Mouse (Mus musculus) kidney, adult 2 months (tissue): ENCODE measurements at regions not wholly inside any gene's neighbourhood (a gene's known extent, or its start where the extent isn't known, plus 50 kb on each side); places are given as distances from the start of the nearest gene placed in this dataset.

Source experiments
- DNase-seq: peaks from one replicate; pipeline ENCODE4 v3.0.0; 2021
- H3K27ac ChIP-seq: fragments of 200-500 bp; 2 replicates; pipeline ENCODE4 v1.5.1; 2012; ENCODE audit warnings: low read depth, low read length, control low read depth, inconsistent platforms; ENCODE audit not compliant: insufficient read depth
- H3K27me3 ChIP-seq: fragments of 200-500 bp; replicated peaks from 2 replicates; pipeline ENCODE4 v1.6.1; 2012; ENCODE audit warnings: mild to moderate bottlenecking, moderate library complexity, low read length, inconsistent platforms; ENCODE audit not compliant: control insufficient read depth, insufficient read depth
- H3K36me3 ChIP-seq: fragments of 200-500 bp; 2 replicates; pipeline ENCODE4 v1.6.1; 2012; ENCODE audit warnings: mild to moderate bottlenecking, moderate library complexity, low read length, inconsistent platforms; ENCODE audit not compliant: control insufficient read depth, insufficient read depth
- H3K4me1 ChIP-seq: fragments of 200-500 bp; 2 replicates; pipeline ENCODE4 v1.6.1; 2011; ENCODE audit warnings: low read length; ENCODE audit not compliant: control insufficient read depth, insufficient read depth
- H3K4me3 ChIP-seq: fragments of 200-500 bp; 2 replicates; pipeline ENCODE4 v1.5.1; 2011; ENCODE audit warnings: mild to moderate bottlenecking, low read depth, low read length, control low read depth; ENCODE audit not compliant: insufficient read depth
- CTCF ChIP-seq: fragments of 200-500 bp; conservative IDR thresholded peaks from 2 replicates; pipeline ENCODE4 v1.5.1; 2011; ENCODE audit warnings: low read depth, mild to moderate bottlenecking, control low read depth, low read length, moderate library complexity, mixed read lengths; ENCODE audit not compliant: insufficient read depth, insufficient read length
- POLR2A ChIP-seq: fragments of 200-500 bp; IDR thresholded peaks from one replicate; pipeline ENCODE4 v1.6.1; 2011; ENCODE audit warnings: low read depth, low read length, control low read depth
- WGBS: fragments of 180-500 bp; shearing (Covaris S2); methylation state at CpG from one replicate; pipeline ENCODE4 v1.1.7; 2018; 5-methylcytosine and 5-hydroxymethylcytosine counted together

GRCm38 (mm10) chr12:26045321-26045720, 369.7 kb downstream of the Rnf144a start:
- Histone ChIP-seq H3K27me3 (no peaks in the 10 kb centered on the region), H3K4me3 (no peak overlapping the region), H3K27ac (no peak overlapping the region), H3K4me1 (no peaks in the 10 kb centered on the region), H3K36me3 (no peaks in the 10 kb centered on the region)
- no peak for DNase-seq
- TF ChIP-seq CTCF (no peak), POLR2A (no peak)
- WGBS = 93% methylated on average over 1 of the region's 1 CpGs

DNA sequence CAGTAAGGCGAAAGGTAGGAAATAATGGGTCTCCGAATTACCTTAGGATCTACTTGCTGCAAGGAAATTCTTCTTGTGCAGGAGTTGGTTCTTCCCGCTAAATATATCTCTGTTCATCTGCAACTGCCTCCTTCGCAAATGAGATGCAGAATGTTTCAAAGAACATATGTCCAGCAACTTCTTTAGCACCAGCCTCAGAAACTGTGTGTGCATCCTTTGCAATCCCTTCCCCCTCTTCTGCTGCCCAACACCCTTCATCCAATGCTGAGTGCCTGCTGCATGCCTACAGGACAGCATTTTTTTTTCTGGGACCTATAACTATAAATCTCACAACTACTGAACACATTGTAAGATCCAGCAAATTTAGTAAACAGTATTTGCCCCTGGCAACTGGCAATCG, 402.1 kb downstream of the Rnf144a start:
- Histone ChIP-seq H3K4me3 (no peak overlapping the region), H3K4me1 (no peaks in the 10 kb centered on the region), H3K36me3 (no peaks in the 10 kb centered on the region), H3K27ac (no peak overlapping the region), H3K27me3 (no peaks in the 10 kb centered on the region)
- WGBS = 81% methylated on average over 5 of the region's 5 CpGs
- no peak for TF ChIP-seq CTCF
- no peak for TF ChIP-seq POLR2A
- DNase-seq = no peak

DNA sequence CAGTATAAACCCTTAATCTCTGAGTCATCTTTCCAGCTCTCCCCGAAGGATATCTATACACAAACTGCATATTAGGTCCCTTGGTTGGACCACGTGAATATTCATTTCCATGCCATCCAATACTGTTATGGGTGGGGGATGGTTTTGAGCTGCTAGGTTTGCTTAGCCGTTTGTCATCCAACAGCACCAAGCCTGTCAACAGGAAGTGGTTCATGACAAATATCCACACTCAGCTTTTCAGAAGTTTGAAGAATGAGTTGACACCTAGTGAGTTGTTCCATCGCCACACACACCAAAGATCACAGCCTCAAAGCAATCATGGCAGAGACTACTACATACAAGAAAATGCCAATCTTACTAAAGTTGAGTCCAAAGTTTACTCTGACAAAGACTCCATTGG, 421.0 kb downstream of the Rnf144a start:
- H3K27ac ChIP-seq = no peak overlapping the region
- no peak for DNase-seq
- 83% methylated on average over 4 of the region's 4 CpGs for WGBS

GRCm38 (mm10) chr12:25991801-25992525, 423.1 kb downstream of the Rnf144a start:
- TF ChIP-seq POLR2A (no peak), CTCF (no peak)
- WGBS = 78% methylated on average over 6 of the region's 6 CpGs
- no peaks in the 10 kb centered on the region for H3K4me1 ChIP-seq

More for the DNA sequence above, 421.0 kb downstream of the Rnf144a start:
- H3K4me1 ChIP-seq = no peaks in the 10 kb centered on the region
- no peak overlapping the region for H3K4me3 ChIP-seq
- no peaks in the 10 kb centered on the region for H3K27me3 ChIP-seq
- TF ChIP-seq POLR2A = no peak
- no peak for TF ChIP-seq CTCF
- H3K36me3 ChIP-seq = no peaks in the 10 kb centered on the region

DNA sequence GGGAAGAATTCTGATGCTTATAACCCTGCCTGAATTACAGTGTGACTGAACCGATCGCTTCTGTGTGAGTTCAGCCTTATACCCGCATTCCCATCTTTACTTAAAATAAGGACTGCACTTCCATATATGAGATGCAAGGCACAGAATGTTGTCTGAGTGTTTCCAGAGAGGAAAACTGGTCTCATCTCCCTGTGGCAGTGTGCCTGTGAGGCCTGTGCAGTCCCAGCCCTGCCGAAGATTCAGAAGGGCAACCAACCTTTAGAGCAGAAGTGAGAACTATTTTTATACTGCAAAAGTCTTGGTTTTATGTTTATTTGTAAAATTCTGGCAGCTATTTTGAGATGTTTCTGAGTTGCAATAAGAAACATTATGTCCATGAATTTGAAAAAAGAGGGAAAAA, 432.5 kb downstream of the Rnf144a start:
- H3K36me3 ChIP-seq = no peaks in the 10 kb centered on the region
- DNase-seq = no peak
- TF ChIP-seq CTCF = no peak
- no peak for TF ChIP-seq POLR2A
- no peak overlapping the region for H3K27ac ChIP-seq
- H3K27me3 ChIP-seq = no peaks in the 10 kb centered on the region
- WGBS = 91% methylated on average over 4 of the region's 4 CpGs
- H3K4me1 ChIP-seq = no peaks in the 10 kb centered on the region
- no peak overlapping the region for H3K4me3 ChIP-seq

More at GRCm38 (mm10) chr12:25991801-25992525, 423.1 kb downstream of the Rnf144a start:
- H3K27ac ChIP-seq = no peak overlapping the region
- H3K4me3 ChIP-seq = no peak overlapping the region
- no peaks in the 10 kb centered on the region for H3K36me3 ChIP-seq
- DNase-seq = no peak
- H3K27me3 ChIP-seq = no peaks in the 10 kb centered on the region

- Histone ChIP-seq H3K4me3 (no peak overlapping the region), H3K27ac (no peak overlapping the region), H3K27me3 (no peaks in the 10 kb centered on the region), H3K36me3 (no peaks in the 10 kb centered on the region), H3K4me1 (no peaks in the 10 kb centered on the region)
- 86% methylated on average over 5 of the region's 5 CpGs for WGBS
- no peak for TF ChIP-seq POLR2A
- TF ChIP-seq CTCF = no peak
- no peak for DNase-seq
These were observed 436.7 kb downstream of the Rnf144a start for GRCm38 (mm10) chr12:25978335-25978734.

DNA sequence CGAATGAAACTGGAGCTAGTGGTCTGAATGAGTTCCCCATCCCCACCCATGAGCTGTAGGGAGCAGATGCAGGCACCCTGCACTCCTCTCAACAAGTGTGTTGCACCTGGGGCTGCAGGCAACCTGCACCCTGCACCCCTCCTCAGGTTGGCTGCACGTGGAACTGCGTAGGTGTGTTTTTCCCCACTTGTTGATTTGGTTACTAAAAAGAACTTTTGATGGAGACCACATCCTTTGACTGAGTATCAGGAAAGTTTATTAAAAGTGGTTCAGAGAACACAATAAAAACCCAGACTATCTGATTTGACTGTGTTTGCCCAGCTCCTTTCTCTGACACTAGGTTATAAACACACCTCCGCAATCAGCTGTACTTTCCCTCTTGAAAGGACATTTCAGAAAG, 456.5 kb downstream of the Rnf144a start:
- WGBS = 86% methylated on average over 4 of the region's 4 CpGs
- H3K4me1 ChIP-seq = no peaks in the 10 kb centered on the region
- no peak for TF ChIP-seq POLR2A
- TF ChIP-seq CTCF = no peak
- no peak for DNase-seq
- no peaks in the 10 kb centered on the region for H3K27me3 ChIP-seq
- H3K36me3 ChIP-seq = no peaks in the 10 kb centered on the region
- H3K4me3 ChIP-seq = no peak overlapping the region
- H3K27ac ChIP-seq = no peak overlapping the region
